Mouse (Mus musculus) limb, embryonic 10.5 days (tissue): ENCODE results near the gene Fam69b. TPM values are rescaled to one million over a fixed set of nuclear protein-coding genes. Genes with fewer than 3 reads are reported as not detected.

Experiments
- DNase-seq: peaks from one replicate; pipeline ENCODE4 v3.0.0-alpha.2; 2017; ENCODE audit warnings: low spot score
- H3K27ac ChIP-seq: fragments of 300-500 bp; sonication (generic); 2 replicates; pipeline ENCODE4 v1.5.1; 2016; ENCODE audit warnings: mild to moderate bottlenecking
- H3K27me3 ChIP-seq: fragments of 300-500 bp; sonication (generic); 2 replicates; pipeline ENCODE4 v1.6.1; 2016; ENCODE audit warnings: low read depth, mild to moderate bottlenecking; ENCODE audit not compliant: poor library complexity, severe bottlenecking
- H3K36me3 ChIP-seq: fragments of 300-500 bp; sonication (generic); 2 replicates; pipeline ENCODE4 v1.6.1; 2016; ENCODE audit warnings: mild to moderate bottlenecking, moderate library complexity
- H3K4me1 ChIP-seq: fragments of 300-500 bp; sonication (generic); 2 replicates; pipeline ENCODE4 v1.6.1; 2016
- H3K4me3 ChIP-seq: fragments of 300-500 bp; sonication (generic); 2 replicates; pipeline ENCODE4 v1.5.1; 2016; ENCODE audit warnings: mild to moderate bottlenecking, moderate library complexity
- H3K9me3 ChIP-seq: fragments of 300-500 bp; sonication (generic); replicated peaks from 2 replicates; pipeline ENCODE4 v1.6.1; 2016; ENCODE audit warnings: mild to moderate bottlenecking
- WGBS: fragments of 180-500 bp; shearing (Covaris S2); methylation state at CpG from one replicate; pipeline ENCODE4 v1.1.7; 2016; 5-methylcytosine and 5-hydroxymethylcytosine counted together
- polyA plus RNA-seq: library from polyadenylated mRNA; unstranded; fragments of >200 nt; fragmentation: Nextera tagmentation; extraction: Ambion mirVana; gene quantifications from 2 replicates; pipeline ENCODE4 v1.2.1, GENCODE M21; 2016

Fam69b gene
- polyA plus RNA-seq, 1 experiment from 2014 or later: 43.3 TPM

DNA sequence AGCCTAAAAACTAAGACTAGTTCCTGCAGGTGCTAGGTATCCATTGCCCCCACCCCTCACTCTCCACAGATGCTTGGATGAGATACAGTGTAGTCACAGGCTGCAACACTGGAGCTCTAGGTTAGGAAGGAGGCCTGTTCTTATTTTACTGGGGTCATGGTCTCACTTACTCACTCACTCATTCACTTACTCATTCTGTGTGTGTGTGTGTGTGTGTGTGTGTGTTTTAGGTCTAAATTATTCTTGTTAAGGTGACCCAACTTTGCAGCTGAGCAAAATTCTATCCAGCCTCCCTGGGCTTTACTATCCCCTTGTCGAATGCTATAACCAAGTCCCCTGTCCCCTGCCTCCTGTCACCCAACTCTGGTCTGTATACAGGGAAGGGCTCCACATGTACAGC lies 26.7 kb upstream of the Fam69b start:
- no peaks in the 10 kb centered on the region for H3K9me3 ChIP-seq
- peaks cover 20% of the 10 kb centered on the region for H3K4me1 ChIP-seq
- H3K27ac ChIP-seq: no peak overlapping the region
- DNase-seq: no peak
- H3K27me3 ChIP-seq: peaks cover 44% of the 10 kb centered on the region
- H3K36me3 ChIP-seq: no peaks in the 10 kb centered on the region
- WGBS: 83% methylated on average over 1 of the region's 1 CpGs
- H3K4me3 ChIP-seq: no peak overlapping the region

DNA sequence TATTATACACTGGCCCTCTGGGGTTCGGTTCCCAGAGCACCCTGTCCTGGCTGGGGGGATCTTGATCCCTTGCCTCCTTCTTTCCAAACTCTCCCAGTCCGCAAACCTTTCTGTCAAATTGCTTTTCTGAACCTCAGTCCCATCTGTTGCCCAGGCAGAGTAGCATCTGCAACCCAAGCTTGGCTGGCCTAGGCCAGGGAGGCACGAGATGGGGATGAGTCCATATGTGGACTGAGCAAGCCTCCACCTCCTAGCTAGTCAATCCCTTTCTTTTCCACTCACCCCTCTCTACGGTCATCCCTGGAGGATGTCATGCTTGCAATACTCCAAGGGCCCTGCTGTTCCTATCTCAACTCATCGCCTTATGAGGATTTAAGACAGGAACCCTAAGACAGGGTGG lies 25.6 kb upstream of the Fam69b start:
- Histone ChIP-seq H3K9me3 (no peaks in the 10 kb centered on the region), H3K4me3 (0 out of 2 replicates have a peak overlapping the region, but pooled peaks have one; percentile 76), H3K4me1 (peaks cover 20% of the 10 kb centered on the region), H3K36me3 (no peaks in the 10 kb centered on the region), H3K27ac (no peak overlapping the region), H3K27me3 (peaks cover 53% of the 10 kb centered on the region)
- WGBS: 93% methylated on average over 5 of the region's 5 CpGs
- no peak for DNase-seq

DNA sequence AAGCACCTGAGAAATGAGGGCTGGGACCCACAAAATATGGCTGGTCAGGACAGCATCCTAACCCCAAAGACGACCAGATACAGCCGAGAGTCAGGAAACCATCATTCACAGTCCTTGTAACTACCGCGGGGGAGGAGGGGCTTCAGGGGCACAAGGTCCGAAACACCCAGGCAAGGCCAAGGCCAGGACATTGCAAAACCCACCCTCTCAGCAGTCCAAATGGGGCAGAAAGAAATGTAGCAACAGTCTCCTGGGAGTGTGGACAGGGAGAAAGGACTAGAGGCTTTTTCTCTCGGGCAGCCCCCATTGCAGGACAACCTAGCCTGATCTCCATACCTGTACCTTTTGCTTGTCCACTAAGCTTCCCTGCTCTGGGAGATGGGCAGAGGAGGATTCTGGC lies 25.1 kb upstream of the Fam69b start:
- WGBS: 11% methylated on average over 6 of the region's 6 CpGs
- H3K36me3 ChIP-seq: no peaks in the 10 kb centered on the region
- H3K9me3 ChIP-seq: no peaks in the 10 kb centered on the region
- H3K4me1 ChIP-seq: peaks cover 20% of the 10 kb centered on the region
- peak overlapping the region; percentile 76 for H3K4me3 ChIP-seq
- no peak for DNase-seq
- H3K27me3 ChIP-seq: peaks cover 54% of the 10 kb centered on the region
- peak overlapping the region; percentile 85; the same call in 1 of the 2 replicates for H3K27ac ChIP-seq

DNA sequence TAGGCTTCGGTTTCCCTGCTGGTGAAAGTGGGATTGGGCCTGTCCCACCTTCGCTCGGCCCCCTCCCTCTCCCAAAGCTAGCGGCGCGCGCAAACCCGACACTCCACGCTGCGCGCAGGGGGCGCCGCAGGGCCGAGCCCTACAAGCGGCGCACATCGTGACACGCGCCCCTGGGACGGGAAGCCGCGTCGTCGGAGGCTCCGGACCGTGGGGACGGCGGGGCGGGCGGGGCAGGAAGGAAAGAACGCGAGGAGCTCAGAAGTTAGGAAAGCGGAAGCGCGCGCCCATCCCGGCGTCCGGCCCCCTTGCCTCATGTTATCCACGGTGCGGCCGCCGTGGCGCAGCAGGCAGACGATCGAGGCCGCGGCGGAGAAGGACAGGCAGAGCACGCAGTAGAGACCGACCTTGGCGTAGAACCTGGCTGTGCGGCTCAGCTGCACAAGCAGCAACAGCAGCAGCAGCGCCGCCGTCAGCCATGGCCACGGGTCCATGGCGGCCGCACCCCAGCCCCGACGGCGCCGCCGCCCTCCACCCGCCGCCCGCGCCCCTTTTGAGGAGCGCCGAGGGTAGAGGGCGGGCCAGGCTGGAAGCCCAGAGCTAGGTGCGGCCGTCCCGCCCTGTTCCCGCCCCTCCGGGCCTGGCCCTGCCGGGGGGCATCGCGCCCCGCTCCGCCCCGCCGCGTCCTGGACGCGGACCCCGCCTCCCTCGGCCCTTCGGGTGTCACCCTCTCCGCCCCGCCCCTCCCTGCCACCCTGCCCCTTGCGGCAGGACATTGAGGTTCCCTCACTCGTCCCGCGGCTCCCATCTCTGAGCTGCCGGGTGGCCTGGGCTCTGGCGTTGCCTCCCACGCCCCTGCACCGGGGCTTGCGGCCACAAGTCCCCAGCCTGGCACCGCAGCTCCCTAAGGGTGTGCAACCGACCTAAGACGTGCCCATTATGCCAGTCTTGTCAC lies 24.3 kb upstream of the Fam69b start, which contains the start of gene Agpat2:
TSS of gene Agpat2 (minus strand) at position 698 of the 952 bp plus-strand sequence.
- WGBS: under 1% methylated on average over 98 of the region's 103 CpGs
- peak; percentile 78 for DNase-seq

DNA sequence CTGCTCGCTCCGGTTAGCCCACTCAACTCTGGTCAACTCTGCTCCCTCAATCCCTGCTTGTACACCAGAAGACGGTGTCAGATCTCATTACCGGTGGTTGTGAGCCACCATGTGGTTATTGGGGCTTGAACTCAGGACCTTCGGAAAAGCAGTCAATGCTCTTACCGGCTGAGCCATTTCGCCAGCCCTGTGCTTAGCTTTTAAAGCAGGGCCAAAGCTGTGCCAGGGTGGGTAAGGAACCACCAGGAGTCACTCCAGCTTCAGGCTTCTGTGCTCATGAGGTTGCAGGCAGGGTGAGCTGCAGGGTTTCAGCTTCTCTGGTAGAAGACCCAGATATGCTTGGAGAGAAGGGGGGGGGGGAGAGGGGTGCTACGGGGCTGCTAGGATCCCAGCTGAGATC lies 22.9 kb upstream of the Fam69b start:
- Histone ChIP-seq H3K27me3 (peaks cover 60% of the 10 kb centered on the region), H3K36me3 (no peaks in the 10 kb centered on the region), H3K4me3 (no peak overlapping the region), H3K27ac (no peak overlapping the region), H3K9me3 (no peaks in the 10 kb centered on the region), H3K4me1 (peaks cover 20% of the 10 kb centered on the region)
- DNase-seq: no peak
- 82% methylated on average over 8 of the region's 8 CpGs for WGBS

More for the DNA sequence above, 24.3 kb upstream of the Fam69b start, which contains the start of gene Agpat2:
- H3K9me3 ChIP-seq: no peaks in the 10 kb centered on the region
- peak within 1 kb of the TSS; percentile 76 for H3K4me3 ChIP-seq
- peaks cover 20% of the 10 kb centered on the region for H3K4me1 ChIP-seq
- H3K27me3 ChIP-seq: peaks cover 59% of the 10 kb centered on the region
- no peaks in the 10 kb centered on the region for H3K36me3 ChIP-seq
- H3K27ac ChIP-seq: peak within 1 kb of the TSS; percentile 85

DNA sequence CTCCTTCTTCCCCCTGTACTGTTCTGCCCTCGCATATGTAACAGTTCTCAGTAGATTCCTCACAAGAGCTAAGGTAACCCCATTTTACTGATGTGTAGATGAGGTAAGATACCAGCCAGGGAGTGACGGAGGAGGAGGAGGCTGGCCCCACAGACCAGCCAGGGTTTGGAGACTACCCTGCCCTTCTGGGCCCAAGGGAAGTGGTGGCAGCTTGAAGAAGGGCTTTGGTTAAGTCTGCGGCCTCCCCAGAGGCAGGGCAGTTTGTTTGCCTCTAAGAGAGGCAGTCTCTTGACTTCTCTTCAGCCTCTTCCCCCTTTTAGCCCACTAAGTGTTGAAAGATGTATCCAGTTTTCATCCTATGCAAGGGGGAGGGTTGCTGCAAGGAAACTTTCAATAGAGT lies 21.7 kb upstream of the Fam69b start:
- DNase-seq: no peak

DNA sequence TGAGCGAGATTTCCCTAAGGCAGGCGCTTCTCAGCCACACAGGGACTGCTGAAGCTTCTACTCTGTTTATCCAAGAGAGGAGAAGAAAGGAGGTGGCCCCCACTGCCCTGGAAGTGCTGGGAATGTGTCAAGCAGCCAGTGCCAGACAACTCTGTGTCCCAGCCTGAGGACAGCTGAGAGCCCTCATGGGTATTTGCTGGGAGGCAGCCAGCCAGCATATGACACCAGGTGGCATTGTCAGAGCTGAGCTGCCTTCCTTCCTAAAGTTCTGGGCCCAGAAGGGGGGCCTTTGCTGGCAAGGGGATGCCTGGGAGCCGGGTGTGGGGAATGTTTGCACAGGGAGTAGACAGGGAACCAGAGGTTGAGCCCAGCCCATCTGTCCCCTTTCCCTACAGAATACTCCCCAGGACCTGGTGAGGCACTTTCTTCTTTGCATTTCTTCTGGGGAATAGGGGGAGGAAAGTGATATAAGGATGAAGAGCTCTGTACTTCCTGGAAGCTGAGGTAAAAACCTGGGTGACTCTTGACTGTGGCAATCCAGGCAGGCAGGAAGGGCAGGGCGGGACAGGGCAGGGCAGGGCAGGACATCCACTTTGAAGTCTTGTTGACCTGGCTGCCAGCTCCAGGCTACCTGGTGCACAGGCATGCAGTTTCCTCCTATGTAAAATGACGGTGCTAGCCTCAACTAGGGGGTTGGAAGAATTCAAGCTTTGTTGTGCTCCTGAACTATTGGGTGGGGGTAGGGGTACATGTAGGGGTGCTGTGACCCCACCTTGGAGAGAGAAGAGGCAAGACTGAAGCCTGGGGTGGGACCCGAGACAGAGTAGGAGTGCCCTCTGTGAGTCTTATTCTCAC lies 21.0 kb upstream of the Fam69b start:
- DNase-seq: no peak
- Histone ChIP-seq H3K36me3 (no peaks in the 10 kb centered on the region), H3K4me3 (no peak overlapping the region), H3K27ac (no peak overlapping the region), H3K9me3 (no peaks in the 10 kb centered on the region), H3K4me1 (peaks cover 20% of the 10 kb centered on the region), H3K27me3 (peaks cover 55% of the 10 kb centered on the region)
- 54% methylated on average over 6 of the region's 6 CpGs for whole genome bisulfite sequencing

More for the DNA sequence above, 21.7 kb upstream of the Fam69b start:
- 75% methylated on average over 3 of the region's 3 CpGs for WGBS
- Histone ChIP-seq H3K27me3 (peaks cover 60% of the 10 kb centered on the region), H3K4me1 (peaks cover 20% of the 10 kb centered on the region), H3K27ac (no peak overlapping the region), H3K9me3 (no peaks in the 10 kb centered on the region), H3K4me3 (no peak overlapping the region), H3K36me3 (no peaks in the 10 kb centered on the region)

DNA sequence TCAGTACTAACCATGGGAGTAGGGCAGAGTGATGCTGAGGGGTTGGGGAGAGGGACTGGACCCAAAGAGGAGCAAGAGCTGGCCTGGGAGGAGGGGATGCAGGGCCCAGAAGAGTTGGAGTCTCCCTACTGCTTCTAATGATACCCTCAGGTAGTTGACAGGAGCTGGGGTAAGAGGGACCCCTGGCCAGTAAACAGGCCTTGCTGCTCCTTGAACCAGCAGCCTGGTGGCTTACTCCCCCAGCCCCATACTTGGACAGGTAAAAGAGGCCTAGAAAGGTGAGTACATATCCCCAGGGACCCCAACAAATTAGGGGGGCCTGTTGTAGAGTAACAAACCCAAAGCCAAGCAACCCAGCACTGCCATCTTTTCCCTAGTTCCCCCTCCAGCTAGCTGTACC lies 19.5 kb upstream of the Fam69b start:
- H3K4me3 ChIP-seq: no peak overlapping the region
- H3K9me3 ChIP-seq: no peaks in the 10 kb centered on the region
- H3K4me1 ChIP-seq: peaks cover 10% of the 10 kb centered on the region
- DNase-seq: no peak
- H3K27ac ChIP-seq: no peak overlapping the region
- H3K36me3 ChIP-seq: no peaks in the 10 kb centered on the region
- peaks cover 40% of the 10 kb centered on the region for H3K27me3 ChIP-seq

DNA sequence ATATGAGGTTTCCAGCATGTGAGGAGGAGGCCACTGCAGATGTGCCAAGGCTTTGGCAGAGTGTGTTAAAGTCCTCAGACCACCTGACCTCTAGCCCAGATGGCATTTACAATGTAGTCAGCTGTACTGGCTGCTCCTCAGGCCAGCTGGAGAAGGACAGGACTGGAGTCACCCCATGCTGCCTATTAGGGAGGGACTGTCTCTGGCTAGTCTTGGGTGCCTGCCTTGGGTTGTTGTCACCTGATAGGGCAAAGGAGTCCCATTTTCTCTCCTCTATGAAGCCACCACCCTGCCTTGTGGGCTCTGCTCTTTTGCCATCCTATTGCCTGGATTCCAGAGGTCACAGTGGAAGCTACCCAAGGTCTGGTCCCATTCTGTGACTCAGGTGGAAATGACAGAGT lies 19.0 kb upstream of the Fam69b start:
- H3K9me3 ChIP-seq: no peaks in the 10 kb centered on the region
- no peaks in the 10 kb centered on the region for H3K36me3 ChIP-seq
- peaks cover 5% of the 10 kb centered on the region for H3K4me1 ChIP-seq
- no peak for DNase-seq
- no peak overlapping the region for H3K27ac ChIP-seq
- H3K27me3 ChIP-seq: peaks cover 37% of the 10 kb centered on the region
- no peak overlapping the region for H3K4me3 ChIP-seq

DNA sequence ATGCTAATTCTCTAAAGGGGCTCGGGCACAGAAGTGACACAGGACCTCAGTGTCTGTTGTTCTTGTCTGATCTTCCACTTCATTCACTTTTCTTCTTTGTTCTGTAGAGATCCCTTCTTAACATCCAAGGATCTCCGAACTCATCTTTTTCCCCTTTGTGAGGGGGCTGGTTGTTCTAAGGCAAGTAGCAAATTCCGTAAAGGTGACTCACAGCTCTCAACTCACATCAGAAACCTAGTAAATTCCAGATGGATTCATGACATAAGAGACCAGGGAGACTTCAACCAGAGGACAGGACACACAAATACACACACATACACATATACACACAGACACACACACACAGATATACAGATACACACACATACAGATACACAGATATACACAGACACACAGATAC lies 17.7 kb upstream of the Fam69b start:
- Histone ChIP-seq H3K27me3 (peaks cover 25% of the 10 kb centered on the region), H3K4me1 (no peaks in the 10 kb centered on the region), H3K36me3 (no peaks in the 10 kb centered on the region), H3K4me3 (no peak overlapping the region), H3K9me3 (no peaks in the 10 kb centered on the region), H3K27ac (no peak overlapping the region)
- DNase-seq: no peak
- 90% methylated on average over 3 of the region's 3 CpGs for WGBS

DNA sequence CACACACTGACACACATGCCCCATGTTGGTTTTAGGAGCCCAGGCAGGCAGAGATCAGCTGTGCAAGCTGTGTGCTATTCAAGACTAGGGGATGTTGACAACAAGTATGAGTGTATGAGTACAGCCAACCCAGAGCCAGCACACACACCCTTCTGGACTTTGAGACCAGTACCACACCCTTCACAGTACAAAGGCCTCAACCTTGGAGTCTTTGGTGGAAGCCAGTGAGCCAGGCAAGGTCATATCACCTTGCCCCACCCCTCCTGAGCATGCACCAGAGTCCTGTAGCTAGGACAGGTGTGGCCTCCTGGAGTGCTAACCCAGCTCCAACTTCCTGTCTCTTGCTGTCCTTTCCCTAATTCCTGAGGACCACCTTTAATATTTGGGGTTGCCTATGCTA lies 17.2 kb upstream of the Fam69b start:
- Histone ChIP-seq H3K4me3 (no peak overlapping the region), H3K27ac (no peak overlapping the region), H3K36me3 (no peaks in the 10 kb centered on the region), H3K4me1 (no peaks in the 10 kb centered on the region), H3K9me3 (no peaks in the 10 kb centered on the region), H3K27me3 (peaks cover 21% of the 10 kb centered on the region)
- DNase-seq: no peak

DNA sequence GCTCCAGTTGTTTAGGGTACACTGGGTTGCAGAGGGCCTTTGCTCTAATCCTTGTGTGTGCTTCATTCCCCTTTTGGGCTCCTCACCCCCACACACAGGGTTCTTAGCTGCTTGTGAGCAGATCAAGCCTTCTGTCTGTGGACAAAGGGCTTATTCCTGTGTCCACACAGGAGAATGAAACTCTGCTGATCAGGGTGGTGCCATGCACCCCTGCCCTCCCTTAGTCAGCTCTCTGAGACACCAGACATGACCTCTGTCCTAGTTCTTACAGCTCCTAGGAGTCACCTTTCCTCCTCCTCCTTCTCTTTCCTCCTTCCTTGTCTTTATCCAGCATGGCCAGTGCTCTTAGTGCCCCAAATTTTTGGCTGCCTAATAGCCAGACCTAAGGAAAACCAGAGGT lies 16.4 kb upstream of the Fam69b start:
- Histone ChIP-seq H3K4me1 (no peaks in the 10 kb centered on the region), H3K27me3 (peaks cover 14% of the 10 kb centered on the region), H3K9me3 (no peaks in the 10 kb centered on the region), H3K4me3 (no peak overlapping the region), H3K36me3 (no peaks in the 10 kb centered on the region), H3K27ac (no peak overlapping the region)
- DNase-seq: no peak

DNA sequence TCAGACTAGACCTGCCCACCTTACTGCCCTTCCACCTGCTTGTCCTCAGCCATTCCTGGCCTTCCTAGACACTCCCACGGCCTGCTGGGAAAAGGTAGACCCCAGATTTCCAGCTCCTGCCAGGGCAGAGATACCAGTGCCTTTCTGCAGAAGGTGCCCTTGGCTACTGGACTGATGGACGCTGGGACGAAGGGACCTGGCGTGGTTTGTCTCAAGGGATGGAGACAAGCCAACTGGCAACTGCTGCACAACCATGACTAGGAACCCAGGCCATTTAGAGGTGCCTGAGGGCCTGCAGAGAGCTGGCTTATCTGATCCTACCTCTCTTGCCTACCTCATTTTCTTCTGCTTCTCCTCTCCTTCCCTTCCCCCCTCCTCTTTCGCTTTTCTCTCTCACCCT lies 13.4 kb upstream of the Fam69b start:
- H3K27me3 ChIP-seq: peaks cover 6% of the 10 kb centered on the region; the same call in 1 of the 2 replicates
- no peak overlapping the region for H3K4me3 ChIP-seq
- DNase-seq: no peak
- no peaks in the 10 kb centered on the region for H3K9me3 ChIP-seq
- H3K36me3 ChIP-seq: no peaks in the 10 kb centered on the region
- H3K27ac ChIP-seq: no peak overlapping the region
- WGBS: 88% methylated on average over 5 of the region's 5 CpGs
- no peaks in the 10 kb centered on the region for H3K4me1 ChIP-seq
